Mouse (Mus musculus): Measurements from ENCODE around the gene Slfn2. TPM values are rescaled to one million over a fixed set of nuclear protein-coding genes. Genes with fewer than 3 reads are reported as not detected.

Gene Slfn2
- polyA plus RNA-seq, 1 experiment from 2014 or later, result 0.10 TPM

DNA sequence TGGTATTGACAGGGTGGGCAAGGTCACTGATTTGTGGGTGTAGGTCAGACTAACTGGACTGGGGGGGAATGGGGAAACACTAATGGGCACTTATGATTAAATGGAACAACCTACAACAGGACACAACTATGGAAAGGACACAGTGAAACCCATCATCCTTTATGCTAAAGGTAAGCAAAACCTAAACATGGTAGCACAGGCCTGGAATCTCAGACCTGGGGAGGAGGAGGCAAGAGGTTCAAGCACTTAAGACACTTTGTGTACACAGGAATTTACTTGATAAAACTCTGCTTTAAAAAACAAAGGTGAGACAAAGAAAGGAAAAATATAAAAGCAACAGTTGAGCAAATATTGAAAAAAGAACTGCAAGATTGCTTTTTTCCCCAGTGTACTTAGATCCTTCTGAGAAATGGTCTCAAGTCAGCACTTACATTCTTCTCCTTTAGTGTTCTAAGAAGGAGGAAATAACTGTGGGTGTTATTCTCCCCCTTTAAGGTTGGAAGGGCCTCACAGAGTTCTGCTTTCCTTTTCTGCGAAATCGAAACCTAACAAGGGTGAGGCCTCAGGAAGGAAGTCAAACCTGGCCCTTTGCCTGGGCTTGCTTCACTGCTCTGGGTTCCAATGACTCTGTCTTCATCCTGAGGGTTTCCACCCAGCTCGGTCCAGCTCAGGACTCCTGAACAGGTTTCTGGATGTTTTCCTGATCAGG, 13.0 kb downstream of the Slfn2 start:
- ChIA-PET CTCF (no interaction called here), POLR2A (no interaction called here)
- H3K27me3 ChIP-seq, result peaks cover 5% of the 10 kb centered on the region
- DNase-seq (ENCODE audit: low read depth, low spot score) (no peak), ATAC-seq (no peak)
- in situ Hi-C loops (cut with MboI; ENCODE audit: low pct_unique_long_range_greater_than_20kb), result loop anchor here (25.0 kb wide), 1 partner anchor 584 kb away; the partner anchor contains the start of gene Ccl4
- TF ChIP-seq CTCF (IDR thresholded peaks at IDR 0.05), result no peak

DNA sequence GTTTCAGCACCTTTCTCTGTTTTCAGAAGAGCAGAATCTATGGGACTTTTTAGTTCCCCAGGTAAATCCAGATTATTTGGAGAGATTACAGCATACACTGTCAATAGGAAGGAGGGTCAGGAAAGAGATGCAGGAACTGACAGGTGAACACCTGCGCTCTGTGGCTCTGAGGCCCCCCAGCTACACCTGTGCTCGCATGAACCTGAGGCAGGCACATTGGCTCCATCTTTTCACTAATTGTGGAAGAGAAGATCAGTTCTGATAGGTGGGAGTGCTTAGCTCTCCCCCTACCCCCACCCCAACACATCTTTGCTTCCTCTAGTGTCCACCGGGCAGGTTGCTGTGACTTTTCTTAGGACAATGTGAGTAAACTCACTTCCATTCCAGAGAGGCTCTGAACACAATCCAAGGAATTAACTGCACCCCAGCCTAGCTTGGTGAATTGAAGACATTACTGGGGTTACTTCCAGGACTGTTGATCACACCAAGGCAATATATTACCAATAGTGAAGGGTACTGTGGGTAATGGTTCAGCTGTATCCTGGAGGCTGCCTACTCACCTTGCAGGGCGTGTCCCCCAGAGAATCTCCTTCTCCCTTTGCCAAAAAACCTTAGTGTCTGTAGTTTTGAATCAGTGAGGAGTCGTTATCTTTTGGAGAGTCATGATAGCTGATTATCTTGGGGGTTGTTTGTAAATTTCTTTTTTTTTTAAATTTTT, 13.7 kb downstream of the Slfn2 start:
- ChIA-PET POLR2A (no interaction called here), CTCF (no interaction called here)
- DNase-seq (ENCODE audit: low read depth, low spot score), result no peak
- in situ Hi-C loops (cut with MboI; ENCODE audit: low pct_unique_long_range_greater_than_20kb), result loop anchor here (25.0 kb wide), 1 partner anchor 584 kb away; the partner anchor contains the start of gene Ccl4
- no peak for ATAC-seq
- TF ChIP-seq CTCF (IDR thresholded peaks at IDR 0.05), result no peak
- peaks cover 5% of the 10 kb centered on the region for H3K27me3 ChIP-seq

DNA sequence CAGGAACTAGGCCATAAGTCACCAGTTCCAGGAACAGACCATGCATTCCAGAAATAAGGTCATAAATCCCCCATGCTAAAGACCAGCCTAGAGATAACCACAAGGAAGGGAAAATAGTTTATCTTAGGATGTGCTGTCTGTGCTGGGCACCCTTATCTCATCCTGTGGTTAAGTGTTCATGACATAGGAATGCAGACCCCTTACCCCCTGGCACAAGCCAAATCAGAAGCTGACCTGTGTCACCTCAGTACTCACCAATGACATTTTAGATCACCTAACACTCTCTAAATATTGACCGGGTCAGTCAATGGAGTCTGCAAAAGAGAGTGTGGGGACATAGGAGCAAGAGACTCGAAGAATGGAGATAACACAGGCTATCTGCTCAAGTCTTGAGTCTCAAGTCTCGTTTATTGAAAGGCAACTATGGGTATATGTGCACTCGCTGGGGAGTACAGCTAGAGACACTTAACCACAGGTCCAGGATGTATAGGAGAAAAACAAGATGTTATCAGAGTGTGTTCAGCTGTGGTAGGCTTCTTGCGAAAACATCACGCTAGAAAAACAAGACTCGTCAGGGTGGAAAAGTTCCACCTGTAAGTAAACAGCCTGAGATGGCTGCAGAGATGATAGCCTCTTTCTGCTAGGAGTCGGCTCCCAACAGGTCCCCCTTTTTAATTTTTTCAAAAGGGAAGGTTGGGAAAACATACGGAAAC, 14.7 kb downstream of the Slfn2 start:
- TF ChIP-seq CTCF (IDR thresholded peaks at IDR 0.05), result no peak
- H3K27me3 ChIP-seq, result peaks cover 5% of the 10 kb centered on the region
- POLR2A ChIA-PET, result no interaction called here
- ATAC-seq, result no peak
- CTCF ChIA-PET, result no interaction called here
- in situ Hi-C loops (cut with MboI; ENCODE audit: low pct_unique_long_range_greater_than_20kb), result loop anchor here (25.0 kb wide), 1 partner anchor 583 kb away; the partner anchor contains the start of gene Ccl4
- DNase-seq (ENCODE audit: low read depth, low spot score), result no peak

DNA sequence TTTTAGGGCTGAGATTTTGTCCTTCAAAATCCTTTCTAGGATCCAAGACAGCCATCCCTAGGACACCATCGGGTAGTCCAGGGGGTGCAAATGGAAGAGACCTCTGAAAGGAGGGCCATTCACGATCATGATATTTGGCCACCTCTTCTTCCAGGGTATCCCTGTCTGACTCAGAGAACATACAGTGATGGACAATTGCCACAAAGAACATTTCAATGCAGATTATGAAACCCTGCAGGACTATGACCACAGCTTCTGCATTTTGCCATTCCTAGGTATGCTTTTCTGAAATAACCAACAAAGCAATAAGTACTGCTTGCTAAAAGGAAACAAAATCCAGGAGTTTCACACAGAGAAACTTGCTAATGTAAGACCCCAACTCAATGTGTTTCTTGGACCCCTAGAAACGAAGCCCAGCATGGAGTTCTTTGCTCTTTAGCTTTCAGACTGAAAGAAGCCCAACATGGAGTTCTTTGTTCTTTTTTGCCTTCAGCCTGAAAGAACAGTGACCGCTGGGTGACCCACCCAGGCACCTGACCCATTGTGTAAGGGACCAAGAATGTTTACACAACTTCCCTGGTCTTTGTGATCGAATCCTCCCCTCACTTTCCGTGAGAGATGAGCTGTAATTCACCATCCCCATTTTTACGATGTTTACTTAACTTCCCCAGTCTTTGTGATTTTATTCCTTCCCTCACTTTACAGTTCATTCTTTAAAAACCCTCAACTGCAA, 18.0 kb downstream of the Slfn2 start:
- CTCF ChIA-PET, result no interaction called here
- in situ Hi-C loops (cut with MboI; ENCODE audit: low pct_unique_long_range_greater_than_20kb), result loop anchor here (25.0 kb wide), 1 partner anchor 579 kb away; the partner anchor contains the start of gene Ccl4
- ATAC-seq (no peak), DNase-seq (ENCODE audit: low read depth, low spot score) (no peak)
- no peak for TF ChIP-seq CTCF (IDR thresholded peaks at IDR 0.05)
- POLR2A ChIA-PET, result no interaction called here
- peaks cover 12% of the 10 kb centered on the region for H3K27me3 ChIP-seq

DNA sequence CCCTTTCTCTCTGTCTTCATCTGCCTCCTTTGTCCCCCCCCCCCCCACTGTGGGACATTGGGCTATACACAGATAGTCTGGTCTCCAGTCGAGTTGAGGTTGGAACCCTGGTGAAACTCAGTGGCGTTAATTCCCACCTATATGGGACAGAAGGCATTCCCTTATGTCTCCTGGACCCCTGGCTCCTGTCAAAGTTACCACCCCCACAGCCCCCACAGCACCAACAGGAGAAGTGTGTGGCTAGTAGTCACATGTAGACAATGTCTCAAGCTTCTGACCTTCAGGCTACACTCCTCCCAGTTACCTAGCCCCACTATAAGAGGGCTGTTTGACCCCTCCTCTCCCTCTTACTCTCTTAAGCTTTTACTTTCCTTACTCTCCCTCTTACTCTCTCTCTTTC, 19.2 kb downstream of the Slfn2 start:
- in situ Hi-C loops (cut with MboI; ENCODE audit: low pct_unique_long_range_greater_than_20kb), result loop anchor here (25.0 kb wide), 1 partner anchor 578 kb away; the partner anchor contains the start of gene Ccl4
- CTCF ChIA-PET, result no interaction called here
- POLR2A ChIA-PET, result no interaction called here
- no peak for TF ChIP-seq CTCF (IDR thresholded peaks at IDR 0.05)
- ATAC-seq, result no peak
- H3K27me3 ChIP-seq, result peaks cover 11% of the 10 kb centered on the region
- no peak for DNase-seq (ENCODE audit: low read depth, low spot score)

DNA sequence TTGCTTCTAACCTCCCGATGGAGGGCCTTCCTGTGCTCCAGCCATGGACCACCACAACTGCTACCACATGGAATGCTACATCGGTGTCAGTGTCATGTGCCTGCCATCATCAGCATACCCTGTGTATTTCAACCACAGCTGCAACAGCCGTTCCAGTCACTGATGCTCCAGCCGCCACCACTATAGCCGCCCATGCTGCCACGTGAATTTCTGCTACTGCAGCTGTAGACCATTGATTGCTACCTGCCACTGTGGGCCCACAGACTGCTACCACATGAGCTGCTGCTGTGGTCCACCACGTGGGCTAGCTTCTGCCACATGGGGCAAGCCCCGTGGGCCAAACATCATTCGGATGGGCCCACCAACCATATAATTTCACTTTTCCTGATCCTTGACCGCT, 19.8 kb downstream of the Slfn2 start:
- no peak for DNase-seq (ENCODE audit: low read depth, low spot score)
- in situ Hi-C loops (cut with MboI; ENCODE audit: low pct_unique_long_range_greater_than_20kb), result loop anchor here (25.0 kb wide), 1 partner anchor 578 kb away; the partner anchor contains the start of gene Ccl4
- no peak for ATAC-seq
- ChIA-PET CTCF (no interaction called here), POLR2A (no interaction called here)
- TF ChIP-seq CTCF (IDR thresholded peaks at IDR 0.05), result no peak
- peaks cover 11% of the 10 kb centered on the region for H3K27me3 ChIP-seq

DNA sequence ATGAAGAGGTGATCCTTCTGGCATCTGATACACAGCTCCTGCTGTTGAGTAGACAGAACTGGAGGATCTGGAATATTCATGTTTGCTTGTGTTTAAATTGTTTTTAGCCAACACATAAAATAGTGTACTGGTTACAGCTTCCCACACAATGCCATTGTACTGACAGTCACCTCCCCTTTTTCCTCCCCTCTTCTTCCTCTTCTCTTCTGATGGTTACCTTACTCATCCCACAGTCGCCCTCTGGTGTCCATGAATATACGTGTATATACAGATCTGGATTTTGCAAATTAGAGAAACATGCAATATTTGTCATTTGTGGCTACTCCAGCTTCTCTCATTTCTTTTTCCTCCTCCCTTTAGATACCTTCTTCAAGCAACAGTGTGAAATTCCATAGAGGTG, 50.2 kb downstream of the Slfn2 start:
- no peak for TF ChIP-seq CTCF (IDR thresholded peaks at IDR 0.05)
- DNase-seq (ENCODE audit: low read depth, low spot score), result no peak
- POLR2A ChIA-PET, result no interaction called here
- no peak for ATAC-seq
- H3K27me3 ChIP-seq, result peaks cover 9% of the 10 kb centered on the region
- CTCF ChIA-PET, result no interaction called here
- in situ Hi-C loops (cut with MboI; ENCODE audit: low pct_unique_long_range_greater_than_20kb), result loop anchor here (25.0 kb wide), 1 partner anchor 97 kb away; no protein-coding TSS in a partner anchor

DNA sequence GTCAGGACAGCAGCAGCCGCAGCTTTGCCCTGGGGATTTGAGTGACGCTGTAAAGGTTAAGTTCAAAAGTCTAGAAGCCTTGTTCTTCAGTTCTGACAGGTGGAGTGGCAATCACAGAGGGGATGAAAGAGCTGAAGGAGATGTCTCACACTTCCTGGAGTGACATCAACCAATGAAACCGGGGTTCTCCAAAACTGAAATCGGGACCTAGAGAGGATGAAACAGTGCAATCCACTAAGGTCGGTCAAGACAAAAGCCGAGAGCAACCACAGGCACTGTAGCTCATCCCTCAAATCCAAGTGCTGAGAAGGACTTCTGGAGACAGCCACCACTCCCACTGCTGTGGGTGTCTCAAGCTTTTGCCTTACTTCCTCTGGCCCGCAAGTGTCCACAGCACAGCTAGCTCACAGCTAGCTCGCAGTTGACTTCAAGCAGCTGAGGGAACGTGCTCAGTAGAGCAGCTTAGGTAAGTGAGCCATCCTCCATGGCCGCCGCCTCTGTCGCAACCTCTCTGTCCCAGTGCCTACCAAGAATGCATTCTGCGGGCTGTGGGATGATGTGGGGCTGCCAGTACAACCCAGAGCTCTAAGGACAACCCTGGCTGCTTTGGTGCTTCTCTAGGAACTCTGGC, 51.8 kb downstream of the Slfn2 start, which contains the start of gene Slfn1:
Gene Slfn1 (plus strand): TSS at position 253 of the 631 bp plus-strand sequence.
- in situ Hi-C loops (cut with MboI; ENCODE audit: low pct_unique_long_range_greater_than_20kb), result loop anchor here (25.0 kb wide), 1 partner anchor 96 kb away; no protein-coding TSS in a partner anchor
- no peak for ATAC-seq
- DNase-seq (ENCODE audit: low read depth, low spot score), result no peak
- no peak for TF ChIP-seq CTCF (IDR thresholded peaks at IDR 0.05)
- peaks cover 21% of the 10 kb centered on the region for H3K27me3 ChIP-seq
- POLR2A ChIA-PET, result no interaction called here
- CTCF ChIA-PET, result no interaction called here

DNA sequence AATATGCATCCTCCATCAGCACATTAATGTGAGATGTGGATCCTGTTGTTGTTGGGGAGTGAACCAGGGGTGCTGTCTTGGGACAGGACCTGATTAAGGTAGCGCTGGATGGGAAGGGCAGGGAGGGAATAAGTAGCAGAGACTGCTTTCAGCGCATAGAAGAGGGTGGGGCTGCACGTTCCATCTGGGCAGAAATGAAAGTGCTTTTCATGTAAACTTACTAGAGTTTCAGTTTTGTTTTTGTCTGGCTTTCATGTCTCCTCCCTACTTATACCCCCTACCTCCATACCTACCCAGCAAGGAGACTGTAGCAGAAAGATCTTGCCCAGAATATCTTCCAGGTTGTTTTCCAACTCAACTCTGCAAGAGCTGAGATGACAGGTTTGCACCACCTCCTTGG, 53.1 kb downstream of the Slfn2 start:
- in situ Hi-C loops (cut with MboI; ENCODE audit: low pct_unique_long_range_greater_than_20kb), result loop anchor here (25.0 kb wide), 1 partner anchor 94 kb away; no protein-coding TSS in a partner anchor
- DNase-seq (ENCODE audit: low read depth, low spot score), result no peak
- ChIA-PET CTCF (no interaction called here), POLR2A (no interaction called here)
- peaks cover 29% of the 10 kb centered on the region for H3K27me3 ChIP-seq
- ATAC-seq, result no peak
- no peak for TF ChIP-seq CTCF (IDR thresholded peaks at IDR 0.05)

Other genes with a start within 250 kb of the Slfn2 start
- 12.7 TPM for gene Rffl, start 193.9 kb upstream of the Slfn2 start, polyA plus RNA-seq (2021)
- gene Rad51d, start 174.5 kb upstream of the Slfn2 start, polyA plus RNA-seq (2021), result 20.3 TPM
- 0.03 TPM for gene Fndc8, start 173.0 kb upstream of the Slfn2 start, polyA plus RNA-seq (2021)
- gene Nle1, start 156.7 kb upstream of the Slfn2 start, polyA plus RNA-seq (2021), result 20.4 TPM
- gene Unc45b, start 154.6 kb upstream of the Slfn2 start, polyA plus RNA-seq (2021), result not detected
- not detected for gene Slfn5, start 113.8 kb upstream of the Slfn2 start, polyA plus RNA-seq (2021)
- 5.4 TPM for gene Slfn9, start 73.3 kb upstream of the Slfn2 start, polyA plus RNA-seq (2021)
- 0.92 TPM for gene Slfn8, start 44.3 kb upstream of the Slfn2 start, polyA plus RNA-seq (2021)
- not detected for gene Slfn1, start 51.7 kb downstream of the Slfn2 start, polyA plus RNA-seq (2021)
- gene Slfn4, start 110.1 kb downstream of the Slfn2 start, polyA plus RNA-seq (2021), result 0.01 TPM
- not detected for gene Slfn3, start 126.2 kb downstream of the Slfn2 start, polyA plus RNA-seq (2021)
- gene Slfn14, start 221.6 kb downstream of the Slfn2 start, polyA plus RNA-seq (2021), result not detected
- gene Ap2b1, start 233.9 kb downstream of the Slfn2 start, polyA plus RNA-seq (2021), result 112 TPM
- gene Pex12, start 237.5 kb downstream of the Slfn2 start, polyA plus RNA-seq (2021), result 12.7 TPM